Mouse (Mus musculus) ES-Bruce4 (cell line): ENCODE measurements at regions not wholly inside any gene's neighbourhood (a gene's known extent, or its start where the extent isn't known, plus 50 kb on each side); places are given as distances from the start of the nearest gene placed in this dataset.

Experiments
- CTCF ChIP-seq: IDR thresholded peaks from one replicate; pipeline ENCODE4 v1.8.1; 2011; ENCODE audit warnings: low read depth, low read length
- EP300 ChIP-seq: IDR thresholded peaks from 2 replicates; pipeline ENCODE4 v1.6.1; 2011; ENCODE audit warnings: low read depth, low read length; ENCODE audit not compliant: insufficient read depth
- POLR2A ChIP-seq: IDR thresholded peaks from one replicate; pipeline ENCODE4 v1.8.1; 2011; ENCODE audit warnings: low read length; ENCODE audit not compliant: insufficient read depth

- TF ChIP-seq POLR2A (no peak), CTCF (no peak), EP300 (no peak)
These were observed 105.3 kb downstream of the Mex3b start for GRCm38 (mm10) chr7:82972214-82973006.
